Mouse (Mus musculus) embryonic facial prominence, embryonic 12.5 days (tissue): ENCODE data around the gene Ube2s. TPM values are rescaled to one million over a fixed set of nuclear protein-coding genes. Genes with fewer than 3 reads are reported as not detected.

Source experiments
- polyA plus RNA-seq: library from polyadenylated mRNA; unstranded; fragments of >200 nt; fragmentation: Nextera tagmentation; extraction: Ambion mirVana; gene quantifications from 2 replicates; pipeline ENCODE4 v1.2.1, GENCODE M21; 2016

The Ube2s gene
- polyA plus RNA-seq, 1 experiment from 2014 or later: 422 TPM

Other genes starting within 250 kb of the Ube2s start
- gene Ptprh, start 208.5 kb downstream of the Ube2s start, polyA plus RNA-seq: not detected in 2 replicates
- gene Tmem86b, start 181.2 kb downstream of the Ube2s start, polyA plus RNA-seq: 1.9 and 2.2 TPM in 2 replicates
- 10.6 and 11.7 TPM in 2 replicates for gene Ppp6r1, start 153.6 kb downstream of the Ube2s start, polyA plus RNA-seq
- 103 and 107 TPM in 2 replicates for gene Hspbp1, start 127.5 kb downstream of the Ube2s start, polyA plus RNA-seq
- gene Brsk1, start 122.0 kb downstream of the Ube2s start, polyA plus RNA-seq: 2.8 and 3.6 TPM in 2 replicates
- 0.33 TPM in 1 of 2 replicates, not detected in the other for gene Tmem150b, start 87.3 kb downstream of the Ube2s start, polyA plus RNA-seq
- gene Kmt5c, start 72.5 kb downstream of the Ube2s start, polyA plus RNA-seq: 71.1 and 77.3 TPM in 2 replicates
- gene Cox6b2, start 59.5 kb downstream of the Ube2s start, polyA plus RNA-seq: 66.1 and 67.8 TPM in 2 replicates
- gene Fam71e2, start 41.3 kb downstream of the Ube2s start, polyA plus RNA-seq: not detected in 2 replicates
- 0.10 TPM in 1 of 2 replicates, not detected in the other for gene Il11, start 29.7 kb downstream of the Ube2s start, polyA plus RNA-seq
- not detected in 2 replicates for gene Tmem190, start 29.7 kb downstream of the Ube2s start, polyA plus RNA-seq
- 5.8 and 6.2 TPM in 2 replicates for gene Tmem238, start 22.9 kb downstream of the Ube2s start, polyA plus RNA-seq
- gene Rpl28, start 19.7 kb downstream of the Ube2s start, polyA plus RNA-seq: 388 and 404 TPM in 2 replicates
- 0.48 and 0.52 TPM in 2 replicates for gene Shisa7, start 32.1 kb upstream of the Ube2s start, polyA plus RNA-seq
- gene Isoc2b, start 57.7 kb upstream of the Ube2s start, polyA plus RNA-seq: 4.1 and 4.4 TPM in 2 replicates
- gene Isoc2a, start 64.6 kb upstream of the Ube2s start, polyA plus RNA-seq: 0.74 and 0.93 TPM in 2 replicates
- not detected in 2 replicates for gene Gm36210, start 93.9 kb upstream of the Ube2s start, polyA plus RNA-seq
- 4.0 and 4.3 TPM in 2 replicates for gene Zfp628, start 102.6 kb upstream of the Ube2s start, polyA plus RNA-seq
- 5.4 and 7.7 TPM in 2 replicates for gene Nat14, start 109.4 kb upstream of the Ube2s start, polyA plus RNA-seq
- gene Ssc5d, start 113.2 kb upstream of the Ube2s start, polyA plus RNA-seq: 1.5 and 1.6 TPM in 2 replicates
- 0.20 and 0.32 TPM in 2 replicates for gene Sbk2, start 151.8 kb upstream of the Ube2s start, polyA plus RNA-seq
- gene Sbk3, start 158.6 kb upstream of the Ube2s start, polyA plus RNA-seq: 0.06 TPM in 1 of 2 replicates, not detected in the other
- 43.3 and 46.7 TPM in 2 replicates for gene Zfp579, start 183.6 kb upstream of the Ube2s start, polyA plus RNA-seq
- gene Zfp524, start 201.8 kb upstream of the Ube2s start, polyA plus RNA-seq: 9.3 and 10.6 TPM in 2 replicates
- gene Fiz1, start 202.1 kb upstream of the Ube2s start, polyA plus RNA-seq: 58.9 and 59.3 TPM in 2 replicates
- gene Gm44973, start 202.9 kb upstream of the Ube2s start, polyA plus RNA-seq: not detected in 2 replicates
- gene Zfp865, start 207.8 kb upstream of the Ube2s start, polyA plus RNA-seq: 8.2 TPM in 2 replicates
- gene Ccdc106, start 208.0 kb upstream of the Ube2s start, polyA plus RNA-seq: 35.5 and 38.4 TPM in 2 replicates
- gene 4632433K11Rik, start 221.5 kb upstream of the Ube2s start, polyA plus RNA-seq: not detected in 2 replicates
- gene Zfp784, start 225.9 kb upstream of the Ube2s start, polyA plus RNA-seq: 5.4 and 5.7 TPM in 2 replicates
- 36.4 and 41.8 TPM in 2 replicates for gene Zfp580, start 238.9 kb upstream of the Ube2s start, polyA plus RNA-seq
- 159 and 161 TPM in 2 replicates for gene U2af2, start 249.6 kb upstream of the Ube2s start, polyA plus RNA-seq